Comparison of ENCODE assay signal across 13 mouse cellular contexts in the genomic region with DNA sequence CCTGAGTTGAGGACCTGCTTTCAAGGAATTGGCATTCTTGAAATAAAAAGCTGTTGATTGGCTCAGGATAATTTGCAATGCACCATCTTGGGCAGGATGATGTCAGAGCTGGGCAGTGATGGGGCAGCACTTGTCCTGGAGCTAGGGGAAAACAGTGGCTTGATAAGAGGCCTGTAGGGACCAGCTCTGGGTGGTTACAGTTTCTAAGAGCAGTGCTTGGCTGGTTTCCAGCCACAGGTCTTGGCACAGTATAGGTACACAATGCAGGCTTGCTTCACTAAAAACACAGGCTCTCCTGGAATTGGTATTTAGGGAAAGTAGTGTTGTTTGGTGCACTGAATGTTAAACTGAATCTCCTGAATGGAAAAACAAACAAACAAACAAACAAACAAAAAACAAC.
A peak's percentile ranks its signal among the peaks of the same experiment; 100 is the strongest.
DNase-seq lines count a peak whose midpoint lies in the region; ATAC-seq and TF ChIP-seq lines count a peak whose summit lies in the region.
"Had no signal": no experiment of that assay in that cellular context is flagged by ENCODE, and none has a peak within 500 bp of the region (broad histone marks: within the 10 kb centered on the region; RNA-seq: fewer than 3 reads in every experiment).

No protein-coding gene starts in this region.

- H3K4me3 ChIP-seq in lung, postnatal 0 days (ENCODE audit: low read depth, low read length), result no peak overlapping the region
- no peak overlapping the region for H3K4me3 ChIP-seq in stomach, embryonic 16.5 days (replicated peaks; ENCODE audit: low read length)
- H3K4me3 ChIP-seq: midbrain, embryonic 13.5 days had no signal

- no peak overlapping the region for H3K9ac ChIP-seq in lung, postnatal 0 days (replicated peaks; ENCODE audit: low read depth)
- no peak overlapping the region for H3K9ac ChIP-seq in stomach, embryonic 16.5 days (ENCODE audit: low read length)
- H3K9ac ChIP-seq: liver, postnatal 0 days; midbrain, embryonic 13.5 days had no signal

- no peak overlapping the region for H3K27ac ChIP-seq in lung, postnatal 0 days (ENCODE audit: low read length)
- H3K27ac ChIP-seq in stomach, embryonic 16.5 days (ENCODE audit: low read length), result no peak overlapping the region
- H3K27ac ChIP-seq: midbrain, embryonic 13.5 days had no signal

- TF ChIP-seq CTCF in lung, postnatal 0 days (IDR thresholded peaks at IDR 0.05), result no peak

- no peaks in the 10 kb centered on the region for H3K4me1 ChIP-seq in lung, postnatal 0 days (ENCODE audit: insufficient read depth, low read depth, low read length)
- no peaks in the 10 kb centered on the region for H3K4me1 ChIP-seq in stomach, embryonic 16.5 days (ENCODE audit: control insufficient read depth, insufficient read depth, low read length)

- TF ChIP-seq EP300 in lung, postnatal 0 days (IDR thresholded peaks at IDR 0.05), result no peak

- no peaks in the 10 kb centered on the region for H3K9me3 ChIP-seq in lung, postnatal 0 days (ENCODE audit: low read length)
- no peaks in the 10 kb centered on the region for H3K9me3 ChIP-seq in stomach, embryonic 16.5 days (replicated peaks; ENCODE audit: control insufficient read depth, low read length)
- H3K9me3 ChIP-seq: midbrain, embryonic 13.5 days had no signal

- no peaks in the 10 kb centered on the region for H3K36me3 ChIP-seq in lung, postnatal 0 days (ENCODE audit: insufficient read depth, low read length)
- H3K36me3 ChIP-seq in stomach, embryonic 16.5 days (ENCODE audit: control insufficient read depth, insufficient read depth, low read length), result no peaks in the 10 kb centered on the region
- H3K36me3 ChIP-seq: midbrain, embryonic 13.5 days had no signal

- peak; percentile 69 for ATAC-seq in lung, postnatal 0 days
- 0 out of 2 replicates have a peak, but pooled peaks have one; percentile 68 for ATAC-seq in stomach, embryonic 16.5 days (ENCODE audit: insufficient read depth, low FRiP score)
- ATAC-seq: forebrain, embryonic 16.5 days; liver, postnatal 0 days; midbrain, embryonic 13.5 days had no signal

- peak; percentile 10 for DNase-seq in heart, postnatal 4 days
- DNase-seq in heart, postnatal 36 days, result no peak
- peak; percentile 35 for DNase-seq in lung, postnatal 0 days (ENCODE audit: low spot score)
- DNase-seq in lung, postnatal 25 days (ENCODE audit: low spot score), result no peak
- DNase-seq in kidney, postnatal 10 days, result peak; percentile 34
- DNase-seq in right cerebral cortex, postnatal 10 days (ENCODE audit: low spot score in 2 of 2), result no peak
- DNase-seq: cerebellum, adult 11 months; cerebellum, postnatal 14 days; liver, postnatal 0 days; thymus, adult 18-20 months had no signal

- intact Hi-C loops in heart, postnatal 36 days (cut with DNase I), result no loop called here

- no peak overlapping the region for H3K4me2 ChIP-seq in lung, postnatal 0 days (replicated peaks; ENCODE audit: low read depth, low read length)
- H3K4me2 ChIP-seq in stomach, embryonic 16.5 days (ENCODE audit: low read depth, low read length), result no peak overlapping the region
- H3K4me2 ChIP-seq: midbrain, embryonic 13.5 days had no signal

- no peaks in the 10 kb centered on the region for H3K27me3 ChIP-seq in lung, postnatal 0 days (replicated peaks; ENCODE audit: insufficient read depth, low read length)
- H3K27me3 ChIP-seq in stomach, embryonic 16.5 days (ENCODE audit: control insufficient read depth, insufficient read depth, low read length), result no peaks in the 10 kb centered on the region
- H3K27me3 ChIP-seq: midbrain, embryonic 13.5 days had no signal

Comparison
In these comparisons a context has a peak if more than half of its experiments do, and no peak if none do; other contexts are left out.
1. DNase-seq: peak in heart, postnatal 4 days (single experiment), lung, postnatal 0 days (single experiment) and kidney, postnatal 10 days (single experiment); none in heart, postnatal 36 days (0 of 2), lung, postnatal 25 days (single experiment) and right cerebral cortex, postnatal 10 days (0 of 2).